Mouse (Mus musculus) stomach, embryonic 14.5 days (tissue): ENCODE measurements around the gene Sertad2. TPM values are rescaled to one million over a fixed set of nuclear protein-coding genes. Genes with fewer than 3 reads are reported as not detected.
A peak's percentile ranks its signal among the peaks of the same experiment; 100 is the strongest.

ENCODE experiments used
- ATAC-seq: fragments of 200-750 bp; cut with Nextera tagmentation; 2 replicates; pipeline ENCODE4 v1.8.0; 2017; ENCODE audit warnings: low read depth, moderate TSS enrichment; ENCODE audit not compliant: insufficient number of reproducible peaks, insufficient read depth, low FRiP score
- H3K27ac ChIP-seq: fragments of 300-500 bp; sonication (generic); 2 replicates; pipeline ENCODE4 v1.5.1; 2014; ENCODE audit warnings: mild to moderate bottlenecking, low read length, moderate library complexity, mixed read lengths
- H3K27me3 ChIP-seq: fragments of 300-500 bp; sonication (generic); 2 replicates; pipeline ENCODE4 v1.6.1; 2014; ENCODE audit warnings: low read length, control low read depth, mixed read lengths; ENCODE audit not compliant: control insufficient read depth, insufficient read depth
- H3K36me3 ChIP-seq: fragments of 300-500 bp; sonication (generic); 2 replicates; pipeline ENCODE4 v1.6.1; 2014; ENCODE audit warnings: mild to moderate bottlenecking, control low read depth, low read length, moderate library complexity, mixed read lengths; ENCODE audit not compliant: control insufficient read depth, insufficient read depth
- H3K4me1 ChIP-seq: fragments of 300-500 bp; sonication (generic); 2 replicates; pipeline ENCODE4 v1.6.1; 2014; ENCODE audit warnings: low read length, control low read depth, mixed read lengths; ENCODE audit not compliant: control insufficient read depth, insufficient read depth
- H3K4me2 ChIP-seq: fragments of 300-500 bp; sonication (generic); replicated peaks from 2 replicates; pipeline ENCODE4 v1.6.1; 2014; ENCODE audit warnings: low read depth, low read length, control low read depth
- H3K4me3 ChIP-seq: fragments of 300-500 bp; sonication (generic); 2 replicates; pipeline ENCODE4 v1.5.1; 2014; ENCODE audit warnings: low read depth, low read length, control low read depth
- H3K9ac ChIP-seq: fragments of 300-500 bp; sonication (generic); replicated peaks from 2 replicates; pipeline ENCODE4 v1.6.1; 2014; ENCODE audit warnings: low read depth, mild to moderate bottlenecking, control low read depth, low read length, moderate library complexity, mixed read lengths
- H3K9me3 ChIP-seq: fragments of 300-500 bp; sonication (generic); 2 replicates; pipeline ENCODE4 v1.6.1; 2016; ENCODE audit warnings: low read depth, low read length, control low read depth; ENCODE audit not compliant: control insufficient read depth
- WGBS: fragments of 180-500 bp; shearing (Covaris S2); extraction: QIAGEN DNeasy Blood & Tissue Kit; methylation state at CpG from one replicate; pipeline ENCODE4 v1.1.7; 2014; 5-methylcytosine and 5-hydroxymethylcytosine counted together
- polyA plus RNA-seq: library from polyadenylated mRNA; unstranded; fragments of >200 nt; fragmentation: Nextera tagmentation; extraction: Ambion mirVana; gene quantifications from 2 replicates; pipeline ENCODE4 v1.2.1, GENCODE M21; 2014

Gene Sertad2
- polyA plus RNA-seq, 1 experiment from 2014 or later = 32.6 TPM

GRCm38 (mm10) chr11:20552758-20553673 lies 10.0 kb downstream of the Sertad2 start:
- H3K4me3 ChIP-seq = no peak overlapping the region
- ATAC-seq = no peak
- no peaks in the 10 kb centered on the region for H3K9me3 ChIP-seq
- H3K9ac ChIP-seq = no peak overlapping the region
- H3K27me3 ChIP-seq = no peaks in the 10 kb centered on the region
- H3K4me1 ChIP-seq = no peaks in the 10 kb centered on the region
- 77% methylated on average over 8 of the region's 8 CpGs for WGBS
- no peak overlapping the region for H3K27ac ChIP-seq
- no peaks in the 10 kb centered on the region for H3K36me3 ChIP-seq
- H3K4me2 ChIP-seq = no peak overlapping the region

DNA sequence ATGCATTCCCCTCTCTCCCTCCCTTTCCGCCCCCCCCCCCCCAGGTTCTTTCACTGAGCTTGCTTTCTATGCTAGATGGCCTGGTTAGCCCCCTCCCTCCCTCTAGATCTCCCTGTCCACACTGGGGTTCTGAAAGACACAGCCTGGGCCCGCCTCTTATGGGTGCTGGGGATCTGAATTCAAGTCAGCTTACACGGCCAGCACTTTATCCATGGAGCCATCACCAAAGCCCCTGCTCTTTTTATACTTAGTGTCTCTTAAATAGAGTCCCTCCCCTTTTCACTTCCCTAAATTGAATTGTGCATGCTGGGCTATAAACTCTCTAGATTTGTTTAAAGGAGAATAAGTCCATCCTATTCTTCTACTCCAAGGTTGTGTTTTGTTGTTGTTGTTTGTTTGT lies 12.6 kb downstream of the Sertad2 start:
- H3K9ac ChIP-seq = no peak overlapping the region
- H3K27ac ChIP-seq = no peak overlapping the region
- H3K9me3 ChIP-seq = no peaks in the 10 kb centered on the region
- no peak for ATAC-seq
- no peaks in the 10 kb centered on the region for H3K27me3 ChIP-seq
- H3K36me3 ChIP-seq = no peaks in the 10 kb centered on the region
- no peak overlapping the region for H3K4me2 ChIP-seq
- 86% methylated on average over 3 of the region's 3 CpGs for WGBS
- no peak overlapping the region for H3K4me3 ChIP-seq
- H3K4me1 ChIP-seq = peaks cover 3% of the 10 kb centered on the region; the same call in 1 of the 2 replicates

DNA sequence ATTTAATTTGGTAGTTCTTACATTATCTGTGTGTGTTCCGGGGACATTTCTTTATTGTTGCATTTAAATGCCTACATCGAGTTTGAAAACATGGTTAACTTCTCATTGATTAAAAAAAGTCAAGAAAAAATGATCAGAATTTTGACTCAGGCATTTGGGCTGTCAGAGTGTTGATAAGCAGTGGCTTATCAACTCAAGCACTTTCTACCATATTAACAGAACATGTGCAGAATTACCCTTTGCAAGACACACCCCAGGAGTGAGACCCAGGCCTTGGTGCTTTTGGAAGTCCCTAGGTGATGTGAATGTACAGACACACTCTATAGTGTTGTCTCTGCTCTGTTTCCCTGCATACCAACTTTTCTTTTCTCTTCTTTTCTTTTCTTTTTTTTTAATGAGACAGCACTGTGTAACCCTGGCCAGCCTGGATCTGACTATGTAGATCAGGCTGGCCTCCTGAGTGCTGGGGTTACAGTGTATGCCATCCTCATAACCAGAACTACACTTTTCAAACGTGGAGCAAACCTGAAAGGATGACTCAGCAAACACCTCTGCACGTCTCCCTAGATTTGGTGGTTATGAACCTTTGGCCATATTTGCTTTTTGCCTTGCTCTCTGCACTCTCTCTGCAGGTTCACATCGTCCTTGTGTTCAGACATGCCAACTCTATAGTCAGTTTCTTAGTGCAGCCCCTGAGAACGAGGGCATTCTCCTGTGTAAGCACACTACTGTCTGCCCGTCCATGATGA lies 13.3 kb downstream of the Sertad2 start:
- no peak for ATAC-seq
- no peaks in the 10 kb centered on the region for H3K27me3 ChIP-seq
- no peak overlapping the region for H3K27ac ChIP-seq
- H3K4me3 ChIP-seq = no peak overlapping the region
- 68% methylated on average over 7 of the region's 7 CpGs for WGBS
- H3K9me3 ChIP-seq = no peaks in the 10 kb centered on the region
- no peak overlapping the region for H3K4me2 ChIP-seq
- H3K4me1 ChIP-seq = peaks cover 6% of the 10 kb centered on the region; the same call in 1 of the 2 replicates
- no peaks in the 10 kb centered on the region for H3K36me3 ChIP-seq
- H3K9ac ChIP-seq = no peak overlapping the region

GRCm38 (mm10) chr11:20559236-20559950 lies 16.3 kb downstream of the Sertad2 start:
- no peak for ATAC-seq
- H3K4me2 ChIP-seq = no peak overlapping the region

GRCm38 (mm10) chr11:20559951-20560642 lies 17.0 kb downstream of the Sertad2 start:
- Histone ChIP-seq H3K27me3 (no peaks in the 10 kb centered on the region), H3K4me1 (peaks cover 6% of the 10 kb centered on the region; the same call in 1 of the 2 replicates), H3K9me3 (no peaks in the 10 kb centered on the region), H3K4me2 (no peak overlapping the region), H3K36me3 (no peaks in the 10 kb centered on the region), H3K9ac (no peak overlapping the region), H3K4me3 (no peak overlapping the region), H3K27ac (no peak overlapping the region; the same call in 1 of the 2 replicates)
- WGBS = 58% methylated on average over 10 of the region's 10 CpGs
- ATAC-seq = no peak

More at GRCm38 (mm10) chr11:20559236-20559950, 16.3 kb downstream of the Sertad2 start:
- no peak overlapping the region; the same call in 1 of the 2 replicates for H3K27ac ChIP-seq
- peaks cover 6% of the 10 kb centered on the region; the same call in 1 of the 2 replicates for H3K4me1 ChIP-seq
- no peak overlapping the region for H3K9ac ChIP-seq
- no peaks in the 10 kb centered on the region for H3K9me3 ChIP-seq
- H3K4me3 ChIP-seq = no peak overlapping the region
- H3K36me3 ChIP-seq = no peaks in the 10 kb centered on the region
- no peaks in the 10 kb centered on the region for H3K27me3 ChIP-seq
- 28% methylated on average over 11 of the region's 11 CpGs for WGBS

GRCm38 (mm10) chr11:20561323-20562002 lies 18.4 kb downstream of the Sertad2 start:
- Histone ChIP-seq H3K9ac (no peak overlapping the region), H3K4me3 (peak overlapping the region; percentile 19; the same call in 1 of the 2 replicates), H3K27ac (0 out of 2 replicates have a peak overlapping the region, but pooled peaks have one; percentile 52), H3K9me3 (no peaks in the 10 kb centered on the region), H3K27me3 (no peaks in the 10 kb centered on the region), H3K4me1 (peaks cover 6% of the 10 kb centered on the region; the same call in 1 of the 2 replicates), H3K4me2 (peak overlapping the region; percentile 47), H3K36me3 (no peaks in the 10 kb centered on the region)
- peak; percentile 94 for ATAC-seq
- WGBS = 3% methylated on average over 13 of the region's 13 CpGs

GRCm38 (mm10) chr11:20565057-20565456 lies 22.0 kb downstream of the Sertad2 start:
- Histone ChIP-seq H3K9ac (no peak overlapping the region), H3K27me3 (no peaks in the 10 kb centered on the region), H3K4me1 (peaks cover 3% of the 10 kb centered on the region; the same call in 1 of the 2 replicates), H3K9me3 (no peaks in the 10 kb centered on the region), H3K36me3 (no peaks in the 10 kb centered on the region), H3K27ac (no peak overlapping the region), H3K4me3 (no peak overlapping the region), H3K4me2 (no peak overlapping the region)
- 88% methylated on average over 4 of the region's 4 CpGs for WGBS
- ATAC-seq = no peak
